Mouse (Mus musculus) kidney, postnatal 4 days (tissue): ENCODE measurements around the gene Rad51c.
"Not testable (repeated sequence)": the region's sequence is repeated elsewhere in the genome, so short reads cannot be mapped to it uniquely, and the experiment has no call there.

Experiments
- DNase-seq, 2 experiments: peaks; one replicate each; pipeline ENCODE4 v3.0.0; 2021; ENCODE audit warnings: mixed read lengths in 2 of 2

The Rad51c gene

GRCm38 (mm10) chr11:87431813-87432212 lies 27.1 kb upstream of the Rad51c start:
- not testable (repeated sequence) for DNase-seq

DNA sequence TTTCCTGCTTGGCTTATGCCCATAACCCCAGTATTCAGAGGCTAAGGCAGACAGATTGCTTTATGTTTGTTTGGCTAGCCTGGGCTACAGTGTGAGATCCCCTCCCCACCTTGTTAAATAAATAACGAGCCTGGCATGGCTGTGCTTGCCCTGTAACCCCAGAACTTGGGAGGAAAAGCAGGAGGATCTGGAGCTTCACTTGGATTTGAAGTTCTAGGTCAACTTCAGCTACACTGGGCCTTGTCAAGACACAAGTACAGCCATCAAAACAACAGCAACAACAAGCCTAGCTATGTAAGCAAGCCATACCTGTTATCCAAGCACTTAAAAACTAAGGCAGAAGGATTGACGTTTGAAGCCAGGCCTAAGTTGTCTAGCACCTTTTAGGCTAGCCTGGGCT lies 25.6 kb upstream of the Rad51c start:
- no peak for DNase-seq

DNA sequence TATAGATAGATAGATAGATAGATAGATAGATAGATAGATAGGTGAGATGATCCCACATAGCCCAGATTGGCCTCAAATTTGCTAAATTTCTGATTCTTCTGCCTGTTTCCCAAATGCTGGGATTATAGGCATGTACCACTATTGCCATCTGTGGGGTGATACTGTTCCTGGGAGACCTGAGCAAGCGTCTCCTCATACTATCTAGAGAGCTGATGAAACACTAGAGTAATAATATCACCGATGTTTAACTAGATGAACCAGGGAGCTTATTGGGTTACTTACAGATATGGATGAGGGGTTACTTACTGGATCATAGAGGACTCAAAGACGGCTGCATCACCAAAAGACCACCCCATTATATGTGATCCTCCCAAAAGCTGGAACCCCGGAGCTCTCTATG lies 24.6 kb upstream of the Rad51c start:
- DNase-seq, result no peak

- DNase-seq, result no peak
Observed at GRCm38 (mm10) chr11:87428051-87428673, 23.4 kb upstream of the Rad51c start.

GRCm38 (mm10) chr11:87427273-87428050 lies 22.7 kb upstream of the Rad51c start:
- no peak for DNase-seq

DNA sequence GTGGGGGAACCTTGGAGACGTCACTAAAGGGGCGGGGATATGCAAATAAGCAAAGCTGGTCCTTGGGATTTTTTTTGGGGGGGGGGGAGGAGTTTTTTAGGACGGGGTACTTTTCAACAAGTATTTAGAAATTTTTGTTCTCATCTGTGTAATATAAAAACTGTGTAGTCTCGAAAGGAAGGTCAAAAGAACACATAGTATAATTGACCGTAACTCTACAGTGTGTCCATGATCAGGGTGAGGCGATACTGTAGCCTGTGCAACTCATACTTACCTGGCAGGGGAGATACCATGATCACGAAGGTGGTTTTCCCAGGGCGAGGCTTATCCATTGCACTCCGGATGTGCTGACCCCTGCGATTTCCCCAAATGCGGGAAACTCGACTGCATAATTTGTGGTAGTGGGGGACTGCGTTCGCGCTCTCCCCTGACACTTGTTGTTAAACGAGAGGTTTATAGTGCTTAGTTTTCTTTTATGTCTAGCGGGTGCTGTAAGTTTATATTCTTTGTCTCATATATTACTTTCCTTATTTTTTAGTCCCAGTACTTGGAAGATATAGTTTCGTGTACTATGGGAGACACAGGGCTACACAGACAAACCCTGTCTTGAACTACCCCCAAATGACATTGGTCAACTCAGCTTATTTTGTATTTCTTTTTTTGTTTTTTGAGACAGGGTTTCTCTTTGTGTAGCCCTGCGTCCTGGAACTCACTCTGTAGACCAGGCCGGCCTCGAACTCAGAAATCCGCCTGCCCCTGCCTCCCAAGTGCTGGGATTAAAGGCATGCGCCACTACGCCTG lies 21.9 kb upstream of the Rad51c start:
- peak; percentile 86 to 88 for DNase-seq

GRCm38 (mm10) chr11:87426121-87426449 lies 21.3 kb upstream of the Rad51c start:
- DNase-seq, result no peak

DNA sequence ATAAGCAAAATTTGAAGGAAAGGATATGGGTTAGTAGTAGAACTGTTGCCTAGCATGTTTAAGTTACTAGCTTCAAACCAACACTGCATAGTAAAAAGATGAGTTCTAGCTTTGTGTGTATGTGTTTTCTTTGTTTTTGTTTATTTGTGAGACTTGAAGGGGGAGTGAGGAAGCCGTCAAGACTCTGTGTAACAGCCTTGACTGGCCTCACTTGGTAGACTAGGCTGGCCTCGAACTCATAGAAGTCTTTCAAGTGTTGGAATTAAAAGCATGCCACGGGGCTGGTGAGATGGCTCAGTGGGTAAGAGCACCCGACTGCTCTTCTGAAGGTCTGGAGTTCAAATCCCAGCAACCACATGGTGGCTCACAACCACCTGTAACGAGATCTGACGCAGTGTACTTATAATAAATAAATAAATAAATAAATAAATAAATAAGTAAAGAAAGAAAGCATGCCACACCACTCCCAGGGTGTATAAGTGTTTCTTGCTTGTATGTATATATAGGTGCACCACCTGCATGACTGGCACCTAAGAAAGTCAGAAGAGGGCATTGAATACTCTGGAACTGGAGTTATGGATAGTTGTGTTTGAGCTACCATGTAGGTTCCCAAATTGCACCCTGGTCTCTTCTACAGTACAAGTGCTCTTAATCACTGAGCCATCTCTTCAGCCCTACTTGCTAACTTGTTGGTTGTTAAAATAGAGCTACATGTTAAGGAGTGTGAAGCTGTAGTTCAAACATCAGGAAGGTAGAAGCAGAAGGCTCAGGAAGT lies 19.0 kb upstream of the Rad51c start:
- no peak for DNase-seq

- peak; percentile 81 to 88 for DNase-seq
Observed at GRCm38 (mm10) chr11:87422511-87423340, 18.0 kb upstream of the Rad51c start.

DNA sequence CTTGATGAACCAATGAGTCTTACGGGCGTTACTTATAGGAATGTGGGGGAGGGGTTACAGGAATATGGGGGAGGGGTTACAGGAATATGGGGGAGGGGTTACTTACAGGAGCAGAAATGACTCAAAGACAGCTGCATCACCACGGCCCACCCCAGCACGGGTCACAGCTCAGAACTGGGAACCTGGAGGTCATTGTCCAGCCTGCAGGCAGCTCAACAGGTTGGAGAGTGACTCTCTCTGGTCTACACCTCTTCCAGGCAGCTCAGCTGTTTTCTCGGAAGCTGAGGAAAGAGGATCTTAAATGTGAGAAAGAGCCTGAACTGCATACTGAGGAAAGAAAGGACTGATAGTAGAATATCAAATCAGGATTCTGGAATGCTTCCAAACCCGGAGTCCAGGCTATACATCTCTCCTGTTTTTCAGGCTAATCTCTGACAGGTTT lies 17.0 kb upstream of the Rad51c start:
- peak; percentile 20 to 44 for DNase-seq

- no peak for DNase-seq
Observed at GRCm38 (mm10) chr11:87420861-87421260, 16.1 kb upstream of the Rad51c start.

GRCm38 (mm10) chr11:87416120-87416519 lies 11.4 kb upstream of the Rad51c start:
- no peak for DNase-seq

DNA sequence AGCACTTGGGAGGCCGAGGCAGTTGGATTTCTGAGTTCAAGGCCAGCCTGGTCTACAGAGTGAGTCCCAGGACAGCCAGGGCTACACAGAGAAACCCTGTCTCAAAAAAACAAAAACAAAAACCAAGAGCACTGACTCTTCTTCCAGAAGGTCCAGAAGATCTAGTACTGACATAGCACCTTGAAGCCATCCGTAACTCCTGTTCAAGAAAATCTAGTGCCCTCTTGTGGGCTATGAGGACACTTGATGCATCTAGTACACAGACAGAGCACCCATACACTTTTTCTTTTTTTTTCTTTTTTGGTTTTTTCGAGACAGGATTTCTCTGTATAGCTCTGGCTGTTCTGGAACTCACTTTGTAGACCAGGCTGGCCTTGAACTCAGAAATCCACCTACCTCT lies 8.7 kb upstream of the Rad51c start:
- DNase-seq, result not testable (repeated sequence)

DNA sequence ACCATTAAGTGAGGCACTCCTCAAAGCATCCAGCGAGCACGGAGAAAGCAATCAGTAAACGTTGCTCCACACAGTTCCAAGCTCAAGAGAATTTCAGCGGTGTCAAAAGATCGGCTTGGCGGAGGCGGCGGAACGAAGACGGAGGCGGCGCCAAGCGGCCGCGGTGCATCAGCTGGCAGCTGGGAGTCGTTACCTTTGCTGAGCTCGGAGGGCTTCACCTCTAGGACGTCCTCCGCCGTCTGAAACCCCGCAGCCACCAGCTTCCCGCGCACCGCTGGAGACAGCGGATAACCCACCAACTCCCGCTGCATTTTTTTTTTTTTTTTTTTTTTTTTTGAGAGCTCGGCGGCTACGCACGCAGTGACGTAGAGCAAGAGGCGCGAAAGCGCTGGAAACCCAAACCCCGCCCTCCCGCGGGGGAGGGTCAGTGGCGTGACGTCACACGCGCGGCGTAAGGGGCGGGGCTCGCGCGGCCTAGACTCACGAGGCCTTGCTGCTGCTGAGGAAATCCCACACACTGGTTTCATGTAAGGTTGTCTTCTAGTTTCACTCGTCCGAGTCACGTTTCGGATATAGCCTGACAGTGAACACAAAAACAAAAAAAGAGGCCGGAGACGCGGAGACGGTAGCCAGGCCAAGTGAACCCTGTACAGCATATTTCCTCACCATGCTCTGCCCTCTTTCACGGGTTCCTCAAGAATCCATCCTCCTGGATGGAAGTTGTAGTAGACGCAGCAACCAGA lies 472 bp downstream of the Rad51c start:
- DNase-seq, result peak; percentile 97

GRCm38 (mm10) chr11:87398402-87398801 lies 6.4 kb downstream of the Rad51c start:
- no peak for DNase-seq

DNA sequence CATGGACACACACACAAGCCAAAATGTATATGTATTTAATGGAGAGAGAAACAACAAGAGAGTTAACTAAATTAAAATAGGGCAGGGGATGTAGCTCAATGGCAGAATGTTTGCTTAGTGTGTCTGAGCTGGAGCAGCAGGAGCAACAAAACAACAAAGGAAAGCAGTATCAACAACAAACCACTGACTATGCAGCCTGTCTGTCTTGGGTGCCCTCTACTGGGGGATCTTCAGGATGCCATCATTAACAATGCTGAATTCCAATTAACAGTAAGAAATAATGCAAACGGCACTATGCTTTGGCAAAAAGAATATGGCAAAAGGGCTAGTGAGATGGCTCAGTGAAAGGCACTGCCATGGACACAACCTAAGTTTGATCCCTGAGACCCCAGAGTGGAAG lies 10.9 kb downstream of the Rad51c start:
- DNase-seq, result peak; percentile 50 to 54

GRCm38 (mm10) chr11:87385676-87386075 lies 19.1 kb downstream of the Rad51c start:
- no peak for DNase-seq

DNA sequence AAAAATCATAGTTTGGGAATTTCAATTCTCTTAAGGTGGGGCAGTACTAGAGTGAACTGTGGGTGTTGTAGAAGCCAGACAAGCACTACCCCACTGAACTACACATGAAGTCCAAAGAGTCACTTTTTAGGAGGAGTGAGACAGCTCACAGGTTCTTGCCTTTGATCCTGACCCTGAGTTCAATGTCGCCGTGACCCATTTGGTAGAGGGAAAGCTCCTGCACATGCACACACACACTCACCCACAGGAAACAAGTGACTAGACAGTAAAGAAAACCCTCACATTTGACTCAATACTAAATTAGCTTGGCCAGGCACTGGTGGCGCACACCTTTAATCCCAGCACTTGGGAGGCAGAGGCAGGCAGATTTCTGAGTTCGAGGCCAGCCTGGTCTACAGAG lies 20.2 kb downstream of the Rad51c start:
- DNase-seq, result no peak

GRCm38 (mm10) chr11:87367865-87368580 lies 36.7 kb downstream of the Rad51c start:
- DNase-seq, result no peak

GRCm38 (mm10) chr11:87367061-87367460 lies 37.7 kb downstream of the Rad51c start:
- DNase-seq, result no peak

DNA sequence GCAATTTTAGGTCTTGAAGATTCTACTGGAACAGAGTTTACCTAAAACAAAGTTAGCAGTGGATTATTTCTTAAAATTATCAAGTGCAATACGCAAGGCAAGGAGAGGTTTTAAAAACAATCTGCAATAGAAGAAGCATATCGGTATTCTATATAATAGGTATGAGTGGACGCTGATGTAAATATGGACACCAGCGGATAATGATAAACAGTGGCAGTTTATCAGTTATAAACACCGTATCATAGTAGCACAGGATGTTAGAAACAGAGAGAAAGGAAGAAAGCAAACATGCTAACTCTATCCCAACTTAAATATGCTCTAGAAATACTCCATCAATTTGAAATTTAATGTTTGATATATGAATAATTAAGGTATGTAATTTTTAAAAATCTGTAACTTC lies 39.6 kb downstream of the Rad51c start:
- DNase-seq, result no peak
